Mouse (Mus musculus) embryo, embryonic 10 days (tissue): ENCODE results near the gene Amotl1.

Experiments used
- DNase-seq: peaks from one replicate; pipeline ENCODE4 v3.0.0-alpha.2; 2015; ENCODE audit warnings: low spot score

The Amotl1 gene

DNA sequence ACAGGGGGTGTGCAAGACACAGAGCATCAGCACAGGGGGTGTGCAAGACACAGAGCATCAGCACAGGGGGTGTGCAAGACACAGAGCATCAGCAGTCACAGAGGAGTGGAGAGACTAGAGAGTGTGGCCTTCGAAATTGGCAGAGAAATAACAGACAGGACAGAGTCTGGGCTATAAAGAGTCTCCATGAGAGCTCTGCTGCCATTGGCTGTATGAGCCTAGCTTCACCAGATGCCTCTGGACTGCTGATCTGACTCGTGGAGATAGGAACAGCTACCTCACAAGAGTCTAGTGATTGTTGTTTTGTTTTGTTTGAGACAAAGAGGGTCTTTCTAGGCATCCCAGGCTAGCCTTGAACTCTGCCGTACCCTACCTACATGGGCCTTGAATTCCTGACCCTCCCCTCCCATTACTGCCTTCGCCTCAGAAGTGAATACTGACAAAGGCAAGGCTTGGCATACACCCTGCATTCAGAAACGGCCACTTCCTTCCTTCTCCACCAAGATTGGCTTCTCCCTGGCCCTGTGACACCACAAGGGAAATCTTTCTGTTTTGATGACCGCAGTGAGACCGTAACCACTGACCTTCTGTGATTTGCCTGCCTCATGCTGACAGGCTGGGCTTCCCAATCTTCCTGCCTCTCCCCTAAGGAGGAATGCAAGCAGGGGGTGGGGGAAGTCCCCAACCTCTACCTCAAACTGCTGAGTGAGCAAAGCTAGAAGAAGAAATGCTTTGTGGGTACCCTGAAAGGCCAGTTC, 3.4 kb downstream of the Amotl1 start:
- DNase-seq = peak; percentile 63

GRCm38 (mm10) chr9:14636244-14636643, 8.6 kb downstream of the Amotl1 start:
- no peak for DNase-seq

DNA sequence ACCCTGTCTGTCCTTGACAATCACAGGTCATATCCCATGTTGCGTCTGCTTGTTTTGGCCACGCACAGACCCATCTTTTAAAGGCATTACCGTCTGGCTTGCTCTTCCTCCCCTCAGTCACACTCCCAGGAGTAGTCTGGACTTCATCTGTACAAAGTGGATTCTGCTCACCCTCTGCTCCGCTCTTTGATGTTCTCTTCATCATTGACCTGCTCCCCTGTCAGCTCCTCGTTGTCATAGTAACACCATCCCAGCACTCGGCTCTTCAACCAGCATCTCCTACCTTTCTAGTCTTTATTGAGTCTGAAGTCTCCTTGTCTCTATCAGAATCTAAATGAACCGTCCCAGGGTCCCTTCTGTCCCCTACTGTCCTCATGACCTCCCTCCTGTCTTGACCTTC, 9.3 kb downstream of the Amotl1 start:
- DNase-seq = no peak

DNA sequence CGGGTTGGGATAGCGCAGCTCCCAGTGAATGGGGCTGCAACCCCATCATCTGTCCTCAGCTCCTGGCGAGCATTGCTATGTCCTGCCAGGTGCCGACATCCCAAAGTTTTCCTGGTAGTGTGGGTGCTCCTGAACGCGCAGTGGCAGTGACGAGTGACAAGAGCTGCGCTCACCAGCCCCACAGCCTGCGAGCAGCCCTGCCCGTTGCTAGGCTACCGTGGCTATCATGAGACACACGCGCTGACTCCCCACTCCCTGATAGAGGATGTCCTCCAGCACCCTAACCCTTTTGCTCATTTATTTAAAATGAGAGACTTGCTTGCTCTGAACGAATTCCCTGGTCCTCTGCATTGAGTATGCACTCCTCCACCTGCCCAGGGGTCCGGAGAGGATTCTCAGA, 10.7 kb downstream of the Amotl1 start:
- peak; percentile 62 for DNase-seq

DNA sequence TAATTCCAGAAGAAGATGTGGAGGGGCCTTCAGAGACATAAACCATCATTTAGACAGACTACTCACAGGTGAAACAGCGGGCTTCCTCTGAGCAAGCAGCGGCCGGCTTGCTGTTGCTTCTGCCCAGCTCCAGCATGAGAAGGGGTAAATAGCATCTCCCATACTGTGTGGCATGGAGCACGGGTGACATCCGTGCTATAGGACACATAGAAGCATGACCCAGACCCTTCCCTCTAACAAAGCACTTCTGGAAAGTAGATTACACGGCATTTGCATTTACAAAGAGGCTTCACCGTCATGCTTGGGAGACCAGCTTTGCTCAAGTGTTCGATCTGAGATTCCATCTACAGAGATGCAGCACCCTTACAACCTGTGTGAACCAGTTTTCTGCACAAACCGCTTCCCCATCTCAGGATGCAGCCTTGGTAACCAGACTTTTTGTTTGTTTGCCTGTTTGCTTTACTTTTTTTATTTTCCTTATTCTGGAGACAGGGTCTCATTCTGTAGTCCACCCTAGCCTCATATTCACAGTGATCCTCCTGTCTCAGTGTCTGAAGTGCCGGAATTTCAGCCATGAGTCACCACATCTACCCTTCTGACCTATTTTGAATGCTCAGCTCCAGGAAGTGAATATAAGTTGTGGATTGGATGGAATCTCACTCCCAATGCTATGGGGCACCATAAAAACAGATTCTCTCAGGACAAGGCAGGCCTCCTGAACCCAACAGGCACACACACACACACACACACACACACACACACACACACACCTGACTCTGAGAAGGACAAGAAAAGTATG, 12.3 kb downstream of the Amotl1 start:
- peak; percentile 33 for DNase-seq

GRCm38 (mm10) chr9:14631729-14632128, 13.1 kb downstream of the Amotl1 start:
- DNase-seq = no peak

GRCm38 (mm10) chr9:14627525-14627924, 17.3 kb downstream of the Amotl1 start:
- no peak for DNase-seq

DNA sequence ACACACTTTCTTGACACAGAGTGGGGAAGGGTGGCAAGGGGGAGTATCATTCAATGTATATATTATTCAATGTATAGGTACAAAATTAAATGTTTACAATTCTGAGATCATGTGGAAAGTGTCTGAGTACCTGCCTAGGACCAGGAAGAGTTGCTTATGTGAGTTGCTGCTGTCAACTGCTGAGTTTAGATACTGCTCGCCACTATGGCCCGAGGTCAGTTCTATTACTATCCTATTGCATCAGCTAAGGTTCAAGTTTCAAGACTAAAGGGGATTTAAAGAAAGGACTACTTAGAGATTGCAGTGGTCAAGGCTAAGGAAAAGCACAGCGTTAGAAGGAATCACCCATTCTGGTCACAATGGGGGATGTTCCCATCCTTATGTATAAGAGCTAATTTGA, 18.9 kb downstream of the Amotl1 start:
- no peak for DNase-seq

DNA sequence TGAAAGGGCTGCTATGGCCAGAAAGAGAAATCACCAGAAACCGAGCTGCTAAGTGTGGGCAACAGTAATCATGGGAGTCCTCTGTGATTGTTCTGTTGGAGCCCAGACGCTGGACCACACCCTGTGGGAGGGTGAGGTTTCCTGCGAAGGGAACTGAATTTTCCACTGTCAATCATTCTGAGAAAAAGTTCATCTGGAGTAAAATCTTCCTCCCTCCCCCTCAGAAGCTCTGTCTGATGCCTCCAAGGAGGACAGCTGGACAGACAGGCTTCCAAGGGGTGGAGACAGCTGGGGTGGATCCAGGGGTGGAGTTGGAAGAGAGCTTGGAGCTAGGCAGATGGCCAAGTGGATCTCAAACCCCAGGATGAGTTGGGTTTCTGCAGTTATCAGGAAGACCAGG, 19.8 kb downstream of the Amotl1 start:
- DNase-seq = no peak

GRCm38 (mm10) chr9:14623928-14624327, 20.9 kb downstream of the Amotl1 start:
- DNase-seq = no peak

DNA sequence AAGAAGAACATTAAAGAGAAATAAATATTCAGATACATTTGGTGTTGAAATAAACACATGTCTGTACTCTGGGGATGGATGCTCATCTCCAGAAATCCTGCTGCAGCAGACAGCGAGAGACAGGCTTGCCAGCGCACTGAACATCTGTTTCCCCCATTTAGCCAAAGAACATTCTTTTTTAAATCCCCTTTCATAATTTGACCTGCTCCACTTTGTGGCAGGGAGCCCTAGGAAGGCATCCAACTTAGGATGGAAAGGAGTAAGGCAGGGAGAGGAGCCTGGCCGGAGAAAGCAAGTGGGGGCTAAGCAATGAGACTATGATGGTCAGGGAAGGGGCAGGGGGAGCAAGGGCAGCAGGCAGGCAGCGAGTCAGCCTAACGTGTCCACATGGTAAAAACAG, 21.6 kb downstream of the Amotl1 start:
- DNase-seq = no peak

- no peak for DNase-seq
These were observed 22.0 kb downstream of the Amotl1 start for GRCm38 (mm10) chr9:14622848-14623247.

DNA sequence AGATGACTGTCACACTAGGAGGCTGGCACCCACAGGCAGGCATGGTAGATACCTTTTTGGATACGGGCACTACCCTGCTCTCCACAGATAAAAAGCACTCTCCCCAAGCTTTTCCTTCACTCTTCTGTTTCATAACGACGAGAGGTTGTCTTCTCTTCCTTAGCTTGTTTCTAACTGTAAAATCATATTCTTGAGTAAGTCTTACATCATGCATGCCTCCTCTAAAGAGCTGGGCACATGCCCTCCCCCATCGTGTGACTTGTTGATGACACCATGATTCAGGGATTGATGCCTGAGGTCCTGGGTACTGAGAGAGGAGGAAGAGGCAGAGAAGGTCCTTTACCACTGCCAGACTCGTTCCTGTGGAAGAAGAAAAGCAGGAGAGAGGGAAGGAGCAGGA, 24.7 kb downstream of the Amotl1 start:
- DNase-seq = no peak

GRCm38 (mm10) chr9:14614931-14615880, 29.6 kb downstream of the Amotl1 start:
- peak; percentile 47 for DNase-seq

GRCm38 (mm10) chr9:14614205-14614930, 30.5 kb downstream of the Amotl1 start:
- DNase-seq = peak; percentile 71

DNA sequence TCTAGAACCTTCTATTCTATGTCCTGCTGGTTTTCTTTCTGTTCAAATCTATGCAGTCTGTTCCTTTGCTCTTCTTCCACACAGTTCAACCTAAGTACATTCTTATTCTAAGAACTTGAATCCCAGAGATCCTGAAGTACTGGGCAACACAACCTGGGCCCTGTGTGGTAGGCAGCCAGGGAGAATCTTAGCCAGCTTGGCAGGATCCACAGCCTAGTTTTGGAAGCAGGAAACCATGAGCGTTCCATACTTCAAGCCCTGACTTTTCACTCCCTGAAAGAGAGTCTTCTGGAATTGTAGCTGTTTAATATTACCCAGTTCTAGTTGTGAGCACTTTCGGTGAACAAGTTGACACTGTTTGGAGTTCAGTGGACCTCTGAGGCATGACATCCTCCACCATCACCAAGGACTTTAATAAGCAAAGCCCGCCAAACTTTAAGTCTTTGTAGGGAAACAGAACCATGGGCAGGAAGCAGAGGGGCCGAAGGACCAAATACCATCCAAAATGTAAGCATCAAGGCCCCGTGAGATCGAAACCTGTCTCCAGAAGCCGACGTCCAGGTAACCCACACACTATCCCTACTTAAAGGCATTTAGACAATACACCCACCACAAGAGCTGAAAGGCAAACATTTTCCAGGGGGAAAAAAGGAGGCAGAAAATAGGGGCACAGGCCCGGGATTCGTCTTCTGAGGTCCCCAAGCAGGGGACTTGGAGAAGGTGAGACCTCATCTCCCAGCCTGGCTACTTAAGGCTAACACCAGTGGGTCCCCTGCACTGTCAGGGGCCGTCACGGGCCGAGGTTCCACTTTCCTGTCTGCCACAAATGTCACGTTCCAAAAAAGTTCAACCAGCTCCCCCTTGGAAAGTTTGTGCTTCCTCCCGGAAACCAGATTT, 31.3 kb downstream of the Amotl1 start:
- peak; percentile 23 for DNase-seq

GRCm38 (mm10) chr9:14612588-14612987, 32.3 kb downstream of the Amotl1 start:
- no peak for DNase-seq

- DNase-seq = peak; percentile 24
These were observed 36.3 kb downstream of the Amotl1 start for GRCm38 (mm10) chr9:14608521-14608920.

GRCm38 (mm10) chr9:14607464-14607863, 37.4 kb downstream of the Amotl1 start:
- no peak for DNase-seq

DNA sequence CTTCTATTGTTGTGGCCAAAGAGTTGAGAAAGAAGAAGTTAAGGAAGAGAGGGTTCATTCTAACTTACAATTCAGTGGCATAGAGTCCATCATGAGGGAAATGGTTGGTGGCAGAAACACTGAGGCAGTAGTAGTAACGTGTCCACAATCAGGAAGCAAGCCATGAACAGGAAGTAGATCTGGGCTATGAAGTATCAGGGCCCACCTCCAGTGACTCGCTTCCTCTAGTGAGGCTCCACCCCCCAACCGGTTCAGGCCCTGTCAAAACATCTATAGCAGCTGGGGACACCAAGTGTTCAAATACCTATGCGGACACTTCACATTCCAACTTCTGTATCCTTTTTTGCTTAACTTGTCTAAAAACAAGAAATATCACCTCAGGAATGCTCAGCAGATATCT, 38.9 kb downstream of the Amotl1 start:
- no peak for DNase-seq

DNA sequence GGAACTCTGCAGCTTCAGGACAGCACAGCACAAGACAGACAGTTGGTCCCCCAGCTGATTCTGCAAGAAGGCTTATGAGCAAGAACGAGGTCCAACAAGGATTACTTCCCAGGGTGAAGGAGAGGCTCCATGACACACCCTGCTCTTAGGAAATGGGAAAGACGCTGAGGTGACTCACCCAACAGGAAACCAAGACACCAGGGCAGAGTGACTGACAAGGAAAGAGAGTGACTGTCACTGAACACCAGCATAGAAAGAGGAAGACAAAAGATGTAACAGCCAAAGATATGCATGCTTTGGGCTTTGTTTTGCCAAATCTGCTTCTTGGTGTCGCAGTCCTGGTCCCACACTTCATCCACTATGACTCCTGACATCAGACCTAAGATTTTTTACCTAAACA, 40.5 kb downstream of the Amotl1 start:
- no peak for DNase-seq
